Mouse (Mus musculus) CH12.LX (cell line): ENCODE data around the gene Gm7347. TPM values are rescaled to one million over a fixed set of nuclear protein-coding genes. Genes with fewer than 3 reads are reported as not detected.
"Not testable (repeated sequence)": the region's sequence is repeated elsewhere in the genome, so short reads cannot be mapped to it uniquely, and the experiment has no call there.

Experiments used
- DNase-seq: peaks from one replicate; pipeline ENCODE4 v3.0.0-alpha.2; 2013; ENCODE audit errors: extremely low read depth
- H3K27ac ChIP-seq: 2 replicates; pipeline ENCODE4 v1.5.1; 2012; ENCODE audit warnings: low read depth, mild to moderate bottlenecking, control low read depth, moderate library complexity; ENCODE audit not compliant: insufficient read depth
- H3K27me3 ChIP-seq: replicated peaks from 2 replicates; pipeline ENCODE3; 2012; ENCODE audit warnings: inconsistent platforms
- H3K36me3 ChIP-seq, 2 experiments: replicated peaks in 1 of 2; 2 replicates each; pipeline versions ENCODE3 to v1.6.1; 2012; ENCODE audit warnings: inconsistent platforms in 1 of 2, low read length in 1 of 2, mild to moderate bottlenecking in 1 of 2, mixed read lengths in 1 of 2, moderate library complexity in 1 of 2; ENCODE audit not compliant: control insufficient read depth in 1 of 2, insufficient read depth in 1 of 2
- H3K4me1 ChIP-seq, 2 experiments: 2 replicates each; pipeline ENCODE4 v1.6.1; 2012; ENCODE audit warnings: inconsistent platforms in 1 of 2, moderate library complexity in 1 of 2; ENCODE audit not compliant: insufficient read depth in 2 of 2, control insufficient read depth in 1 of 2
- H3K4me2 ChIP-seq: 2 replicates; pipeline ENCODE4 v1.6.1; 2012; ENCODE audit warnings: low read depth, mild to moderate bottlenecking, control low read depth; ENCODE audit not compliant: poor library complexity, insufficient read depth, severe bottlenecking
- H3K4me3 ChIP-seq, 3 experiments: fragments of 150-350 bp in 1 of 3; sonication (generic) in 1 of 3; replicated peaks in 1 of 3; 2 replicates each; pipeline versions ENCODE3 to v1.5.1; 2011 to 2012; ENCODE audit warnings: low read depth in 2 of 3, low read length in 2 of 3, mild to moderate bottlenecking in 2 of 3, moderate library complexity in 2 of 3, control low read depth in 1 of 3, improper control_type of control experiment in 1 of 3, inconsistent platforms in 1 of 3, mixed read lengths in 1 of 3; ENCODE audit not compliant: poor library complexity in 1 of 3
- H3K79me2 ChIP-seq: replicated peaks from 2 replicates; pipeline ENCODE4 v1.6.1; 2012; ENCODE audit warnings: mild to moderate bottlenecking, moderate library complexity; ENCODE audit not compliant: control insufficient read depth, poor library complexity, insufficient read depth, severe bottlenecking; ENCODE audit errors: extremely low read depth
- H3K9ac ChIP-seq: 2 replicates; pipeline ENCODE4 v1.6.1; 2012; ENCODE audit warnings: low read depth, mild to moderate bottlenecking, control low read depth, moderate library complexity; ENCODE audit not compliant: insufficient read depth
- H3K9me3 ChIP-seq: replicated peaks from 2 replicates; pipeline ENCODE3; 2012; ENCODE audit warnings: low read length, inconsistent platforms, mixed read lengths
- CHD2 ChIP-seq: IDR thresholded peaks from 2 replicates; pipeline ENCODE4 v1.6.1; 2011; ENCODE audit warnings: low read length, improper control_type of control experiment
- E2F4 ChIP-seq: IDR thresholded peaks from 2 replicates; pipeline ENCODE4 v1.6.1; 2011; ENCODE audit warnings: low read depth, low read length, improper control_type of control experiment; ENCODE audit not compliant: insufficient replicate concordance
- ELF1 ChIP-seq: IDR thresholded peaks from 2 replicates; pipeline ENCODE4 v1.6.1; 2014; ENCODE audit warnings: low read depth, mild to moderate bottlenecking, inconsistent platforms, low read length, improper control_type of control experiment
- JUN ChIP-seq: IDR thresholded peaks from 2 replicates; pipeline ENCODE4 v1.6.1; 2011; ENCODE audit warnings: low read depth, mild to moderate bottlenecking, low read length, improper control_type of control experiment, moderate library complexity; ENCODE audit not compliant: insufficient read depth
- JUND ChIP-seq: conservative IDR thresholded peaks from 2 replicates; pipeline ENCODE4 v1.6.1; 2011; ENCODE audit warnings: low read depth, low read length, improper control_type of control experiment
- KAT2A ChIP-seq: IDR thresholded peaks from 2 replicates; pipeline ENCODE4 v1.6.1; 2012; ENCODE audit warnings: low read length, improper control_type of control experiment, inconsistent platforms; ENCODE audit not compliant: insufficient replicate concordance
- MXI1 ChIP-seq: IDR thresholded peaks from 2 replicates; pipeline ENCODE4 v1.6.1; 2011; ENCODE audit warnings: mild to moderate bottlenecking, low read depth, low read length, improper control_type of control experiment
- NRF1 ChIP-seq: IDR thresholded peaks from 2 replicates; pipeline ENCODE4 v1.6.1; 2014; ENCODE audit warnings: low read depth, mild to moderate bottlenecking, inconsistent platforms, low read length, improper control_type of control experiment, moderate library complexity
- POLR2A ChIP-seq: IDR thresholded peaks from 2 replicates; pipeline ENCODE4 v1.6.1; 2011; ENCODE audit warnings: low read depth, mild to moderate bottlenecking, improper control_type of control experiment, low read length
- RAD21 ChIP-seq: IDR thresholded peaks from 2 replicates; pipeline ENCODE4 v1.6.1; 2011; ENCODE audit warnings: low read depth, mild to moderate bottlenecking, low read length, improper control_type of control experiment, moderate library complexity
- TCF12 ChIP-seq: IDR thresholded peaks from 2 replicates; pipeline ENCODE4 v1.6.1; 2014; ENCODE audit warnings: low read depth, mild to moderate bottlenecking, inconsistent platforms, low read length, improper control_type of control experiment
- USF1 ChIP-seq: IDR thresholded peaks from 2 replicates; pipeline ENCODE4 v1.6.1; 2014; ENCODE audit warnings: low read depth, mild to moderate bottlenecking, inconsistent platforms, low read length, improper control_type of control experiment
- USF2 ChIP-seq: conservative IDR thresholded peaks from 2 replicates; pipeline ENCODE4 v1.6.1; 2011; ENCODE audit warnings: low read depth, low read length, improper control_type of control experiment
- ZC3H11A ChIP-seq: IDR thresholded peaks from 2 replicates; pipeline ENCODE4 v1.6.1; 2012; ENCODE audit warnings: low read depth, mild to moderate bottlenecking, inconsistent platforms, low read length, improper control_type of control experiment
- ZMIZ1 ChIP-seq: IDR thresholded peaks from 2 replicates; pipeline ENCODE4 v1.6.1; 2012; ENCODE audit warnings: low read depth, mild to moderate bottlenecking, inconsistent platforms, low read length, improper control_type of control experiment
- ZNF384 ChIP-seq: IDR thresholded peaks from 2 replicates; pipeline ENCODE4 v1.6.1; 2012; ENCODE audit warnings: low read depth, low read length, improper control_type of control experiment, inconsistent platforms
- dilution Hi-C: fragments of 300-500 bp; cut with MboI; formaldehyde crosslinking; loops from 2 replicates; pipeline ENCODE4 v1.14.3; 2020; ENCODE audit warnings: low sequenced_read_pairs; ENCODE audit not compliant: extremely low pct_unique_long_range_greater_than_20kb, extremely low pct_ligation_motif_present
- in situ Hi-C: fragments of 300-500 bp; cut with MboI; formaldehyde crosslinking; loops from 3 replicates; pipeline ENCODE4 v1.14.3; 2019; ENCODE audit warnings: low sequenced_read_pairs, low pct_ligation_motif_present, low pct_unique_long_range_greater_than_20kb, mixed read lengths
- polyA plus RNA-seq: library from polyadenylated mRNA; unstranded; fragments of >175 nt; gene quantifications from 2 replicates; pipeline ENCODE4 v1.2.1, GENCODE M21; 2012; ENCODE audit warnings: low read depth; ENCODE audit not compliant: insufficient read length
- total RNA-seq, 2 experiments: library from RNA; depleted of rRNA; stranded (reverse); fragments of 300-350 nt in 1 of 2; fragments of >200 nt in 1 of 2; gene quantifications; 2 replicates each; pipeline ENCODE4 v1.2.3; 2012 to 2014

Gene Gm7347
- total and polyA plus RNA-seq, 3 experiments: not detected

GRCm38 (mm10) chr5:26070716-26071115 is 12.3 kb upstream of the Gm7347 start:
- Histone ChIP-seq H3K9ac (no peak overlapping the region), H3K27ac (no peak overlapping the region), H3K27me3 (no peaks in the 10 kb centered on the region), H3K4me1 (no peaks in the 10 kb centered on the region), H3K4me2 (no peak overlapping the region), H3K9me3 (peaks cover 8% of the 10 kb centered on the region), H3K4me3 (no peak overlapping the region), H3K79me2 (no peaks in the 10 kb centered on the region), H3K36me3 (no peaks in the 10 kb centered on the region)
- in situ Hi-C loops: no loop called here
- no peak for TF ChIP-seq RAD21
- no peak for TF ChIP-seq E2F4
- TF ChIP-seq NRF1: no peak
- TF ChIP-seq MXI1: no peak
- TF ChIP-seq USF2: no peak
- TF ChIP-seq ZNF384: no peak
- no peak for TF ChIP-seq USF1
- TF ChIP-seq TCF12: no peak
- TF ChIP-seq CHD2: no peak
- TF ChIP-seq JUND: no peak
- TF ChIP-seq ZMIZ1: no peak
- no peak for TF ChIP-seq POLR2A
- no peak for TF ChIP-seq ZC3H11A
- TF ChIP-seq ELF1: no peak
- TF ChIP-seq JUN: no peak
- no peak for TF ChIP-seq KAT2A
- no peak for DNase-seq
- dilution Hi-C loops: no loop called here

- H3K4me2 ChIP-seq, H3K4me3 ChIP-seq, H3K9me3 ChIP-seq, H3K4me1 ChIP-seq, H3K27me3 ChIP-seq, dilution Hi-C loops, in situ Hi-C loops, H3K9ac ChIP-seq, DNase-seq, H3K36me3 ChIP-seq, H3K27ac ChIP-seq, H3K79me2 ChIP-seq: not testable (repeated sequence)
Observed at GRCm38 (mm10) chr5:26039458-26039857, 18.9 kb downstream of the Gm7347 start, which contains the start of gene Speer4a. Gene Speer4a (minus strand): TSS chr5:26039558.

- H3K27ac ChIP-seq, H3K79me2 ChIP-seq, H3K9ac ChIP-seq, H3K9me3 ChIP-seq, H3K4me2 ChIP-seq, H3K36me3 ChIP-seq, in situ Hi-C loops, H3K4me1 ChIP-seq, H3K27me3 ChIP-seq, dilution Hi-C loops, H3K4me3 ChIP-seq, DNase-seq: not testable (repeated sequence)
Observed at GRCm38 (mm10) chr5:26022816-26023215, 35.6 kb downstream of the Gm7347 start, which contains the start of gene Gm5862. Gene Gm5862 (minus strand): TSS chr5:26022916.

GRCm38 (mm10) chr5:26007697-26008096 is 50.7 kb downstream of the Gm7347 start:
- DNase-seq, H3K79me2 ChIP-seq, H3K4me3 ChIP-seq, H3K9ac ChIP-seq, H3K9me3 ChIP-seq, H3K4me1 ChIP-seq, H3K27me3 ChIP-seq, H3K4me2 ChIP-seq, H3K36me3 ChIP-seq, in situ Hi-C loops, H3K27ac ChIP-seq, dilution Hi-C loops: not testable (repeated sequence)
